Comparison of ENCODE assay signal across 17 mouse cellular contexts in the genomic region with DNA sequence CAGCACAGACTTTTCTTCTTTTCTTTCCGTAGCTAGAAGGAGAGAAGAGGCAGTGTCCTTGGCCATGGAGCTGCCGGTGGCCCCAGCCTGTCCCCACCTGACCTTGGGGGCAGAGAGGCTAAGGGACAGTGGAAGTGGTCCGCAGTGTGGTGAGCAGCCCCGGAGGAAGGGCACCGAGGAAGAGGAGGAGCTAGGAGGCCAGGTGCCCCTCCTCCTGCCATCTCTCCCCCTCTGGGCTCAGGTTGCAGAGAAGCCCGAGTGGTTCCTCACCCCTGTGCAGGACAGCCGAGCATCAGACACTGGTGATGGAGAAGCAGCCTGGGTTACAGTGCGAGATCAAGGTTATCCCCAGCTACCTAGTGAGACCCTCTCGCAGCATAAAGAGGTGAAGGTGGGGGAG. TPM values are rescaled to one million over a fixed set of nuclear protein-coding genes. Genes with fewer than 3 reads are reported as not detected.
DNase-seq lines count a peak whose midpoint lies in the region; ATAC-seq and TF ChIP-seq lines count a peak whose summit lies in the region.
"Had no signal": no experiment of that assay in that cellular context is flagged by ENCODE, and none has a peak within 500 bp of the region (broad histone marks: within the 10 kb centered on the region; RNA-seq: fewer than 3 reads in every experiment).

TSS of gene Ssc4d (minus strand) at position 167 of the 400 bp plus-strand sequence.

- peak within 1 kb of the TSS; percentile 53; the same call in 1 of the 2 replicates for H3K27ac ChIP-seq in hindbrain, embryonic 10.5 days
- no peak within 1 kb of the TSS for H3K27ac ChIP-seq in hindbrain, postnatal 0 days
- H3K27ac ChIP-seq in liver, embryonic 11.5 days (ENCODE audit: low read depth, low read length): no peak within 1 kb of the TSS
- no peak within 1 kb of the TSS for H3K27ac ChIP-seq in liver, postnatal 0 days (ENCODE audit: low read depth)
- no peak within 1 kb of the TSS for H3K27ac ChIP-seq in embryonic facial prominence, embryonic 11.5 days (replicated peaks; ENCODE audit: low read depth, low read length)
- H3K27ac ChIP-seq in limb, embryonic 12.5 days: 0 out of 2 replicates have a peak within 1 kb of the TSS, but pooled peaks have one; percentile 35
- H3K27ac ChIP-seq: forebrain, embryonic 15.5 days; midbrain, embryonic 13.5 days had no signal

- H3K4me1 ChIP-seq in hindbrain, embryonic 10.5 days (replicated peaks): peaks cover 7% of the 10 kb centered on the region
- no peaks in the 10 kb centered on the region for H3K4me1 ChIP-seq in hindbrain, postnatal 0 days (ENCODE audit: insufficient read depth, low read length)
- H3K4me1 ChIP-seq in liver, embryonic 11.5 days (replicated peaks; ENCODE audit: control insufficient read depth, insufficient read depth, low read length): no peaks in the 10 kb centered on the region
- no peaks in the 10 kb centered on the region for H3K4me1 ChIP-seq in liver, postnatal 0 days (ENCODE audit: insufficient read depth)
- no peaks in the 10 kb centered on the region for H3K4me1 ChIP-seq in embryonic facial prominence, embryonic 11.5 days (ENCODE audit: control insufficient read depth, insufficient read depth, low read length)
- no peaks in the 10 kb centered on the region; the same call in 1 of the 2 replicates for H3K4me1 ChIP-seq in limb, embryonic 12.5 days (replicated peaks)
- H3K4me1 ChIP-seq: forebrain, embryonic 15.5 days; midbrain, embryonic 13.5 days had no signal

- no peak for DNase-seq in hindbrain, embryonic 10.5 days (ENCODE audit: low spot score)
- no peak for DNase-seq in hindbrain, postnatal 0 days (ENCODE audit: low spot score)
- no peak for DNase-seq in liver, embryonic 11.5 days (ENCODE audit: low spot score)
- no peak for DNase-seq in liver, postnatal 0 days
- no peak for DNase-seq in embryonic facial prominence, embryonic 11.5 days (ENCODE audit: low spot score)
- DNase-seq in gastrocnemius, postnatal 25 days: no peak
- no peak for DNase-seq in adrenal gland, adult 2 months
- DNase-seq: adrenal gland, postnatal 25 days; cerebellum, adult 9-11 months; gastrocnemius, postnatal 10 days; liver; right cerebral cortex, postnatal 14 days; thymus, adult 18-20 months had no signal

- peak within 1 kb of the TSS; percentile 28; the same call in 1 of the 2 replicates for H3K4me3 ChIP-seq in hindbrain, embryonic 10.5 days
- H3K4me3 ChIP-seq in hindbrain, postnatal 0 days (ENCODE audit: low read length): no peak within 1 kb of the TSS
- H3K4me3 ChIP-seq in liver, embryonic 11.5 days (ENCODE audit: low read depth, low read length): no peak within 1 kb of the TSS
- H3K4me3 ChIP-seq in liver, postnatal 0 days (ENCODE audit: low read depth, low read length): no peak within 1 kb of the TSS
- H3K4me3 ChIP-seq in embryonic facial prominence, embryonic 11.5 days (ENCODE audit: low read depth, low read length): peak within 1 kb of the TSS; percentile 23; the same call in 1 of the 2 replicates
- peak within 1 kb of the TSS; percentile 30 for H3K4me3 ChIP-seq in limb, embryonic 12.5 days (replicated peaks)
- H3K4me3 ChIP-seq: forebrain, embryonic 15.5 days; midbrain, embryonic 13.5 days had no signal

- no peak for ATAC-seq in hindbrain, postnatal 0 days
- ATAC-seq in liver, embryonic 11.5 days (replicated peaks; ENCODE audit: low FRiP score): 0 out of 2 replicates have a peak, but pooled peaks have one; percentile 18
- ATAC-seq in liver, postnatal 0 days: no peak
- no peak for ATAC-seq in embryonic facial prominence, embryonic 11.5 days (replicated peaks; ENCODE audit: insufficient number of reproducible peaks, low FRiP score, low TSS enrichment, low read depth)
- ATAC-seq in limb, embryonic 12.5 days (ENCODE audit: insufficient number of reproducible peaks, insufficient read depth, low FRiP score, low TSS enrichment, low read depth): no peak
- ATAC-seq: forebrain, embryonic 15.5 days; inflammation-experienced regulatory T-cells, adult 6 months; midbrain, embryonic 13.5 days had no signal

- no peak within 1 kb of the TSS for H3K9ac ChIP-seq in hindbrain, postnatal 0 days (replicated peaks; ENCODE audit: low read length)
- H3K9ac ChIP-seq in liver, embryonic 11.5 days (ENCODE audit: low read depth, low read length): no peak within 1 kb of the TSS
- H3K9ac ChIP-seq in liver, postnatal 0 days (replicated peaks): no peak within 1 kb of the TSS
- H3K9ac ChIP-seq in embryonic facial prominence, embryonic 11.5 days (replicated peaks; ENCODE audit: low read length): peak within 1 kb of the TSS; percentile 28; the same call in 1 of the 2 replicates
- peak within 1 kb of the TSS; percentile 50; the same call in 1 of the 2 replicates for H3K9ac ChIP-seq in limb, embryonic 12.5 days (replicated peaks)
- H3K9ac ChIP-seq: forebrain, embryonic 15.5 days; midbrain, embryonic 13.5 days had no signal

- 18% methylated on average over 9 of the region's 9 CpGs for WGBS in hindbrain, embryonic 10.5 days
- WGBS in hindbrain, postnatal 0 days: 24% methylated on average over 9 of the region's 9 CpGs
- 17% methylated on average over 9 of the region's 9 CpGs for WGBS in liver, embryonic 11.5 days
- WGBS in liver, postnatal 0 days (ENCODE audit: insufficient replicate concordance): 26% methylated on average over 9 of the region's 9 CpGs
- WGBS in embryonic facial prominence, embryonic 11.5 days: 22% methylated on average over 9 of the region's 9 CpGs
- WGBS in limb, embryonic 12.5 days: 9% methylated on average over 9 of the region's 9 CpGs

- H3K27me3 ChIP-seq in hindbrain, embryonic 10.5 days (ENCODE audit: insufficient read depth, poor library complexity, severe bottlenecking): no peaks in the 10 kb centered on the region
- no peaks in the 10 kb centered on the region for H3K27me3 ChIP-seq in hindbrain, postnatal 0 days (ENCODE audit: insufficient read depth, low read length)
- no peaks in the 10 kb centered on the region for H3K27me3 ChIP-seq in liver, embryonic 11.5 days (replicated peaks; ENCODE audit: control insufficient read depth, insufficient read depth, low read length)
- no peaks in the 10 kb centered on the region for H3K27me3 ChIP-seq in liver, postnatal 0 days (ENCODE audit: insufficient read depth, low read length)
- no peaks in the 10 kb centered on the region for H3K27me3 ChIP-seq in embryonic facial prominence, embryonic 11.5 days (ENCODE audit: control insufficient read depth, insufficient read depth, low read length)
- H3K27me3 ChIP-seq in limb, embryonic 12.5 days: no peaks in the 10 kb centered on the region
- H3K27me3 ChIP-seq: forebrain, embryonic 15.5 days; midbrain, embryonic 13.5 days had no signal

- no peak for TF ChIP-seq CTCF in hindbrain, postnatal 0 days (IDR thresholded peaks at IDR 0.05; ENCODE audit: low read depth)
- no peak for TF ChIP-seq CTCF in liver, postnatal 0 days (IDR thresholded peaks at IDR 0.05; ENCODE audit: low read depth)

- H3K36me3 ChIP-seq in hindbrain, embryonic 10.5 days: no peaks in the 10 kb centered on the region
- H3K36me3 ChIP-seq in hindbrain, postnatal 0 days (ENCODE audit: insufficient read depth, low read length): no peaks in the 10 kb centered on the region
- H3K36me3 ChIP-seq in liver, embryonic 11.5 days (ENCODE audit: control insufficient read depth, insufficient read depth, low read length): no peaks in the 10 kb centered on the region
- H3K36me3 ChIP-seq in liver, postnatal 0 days (replicated peaks; ENCODE audit: insufficient read depth, low read length): no peaks in the 10 kb centered on the region
- no peaks in the 10 kb centered on the region for H3K36me3 ChIP-seq in embryonic facial prominence, embryonic 11.5 days (replicated peaks; ENCODE audit: control insufficient read depth, insufficient read depth, low read depth, low read length)
- no peaks in the 10 kb centered on the region for H3K36me3 ChIP-seq in limb, embryonic 12.5 days
- H3K36me3 ChIP-seq: forebrain, embryonic 15.5 days; midbrain, embryonic 13.5 days had no signal

- no peaks in the 10 kb centered on the region for H3K9me3 ChIP-seq in hindbrain, embryonic 10.5 days
- no peaks in the 10 kb centered on the region for H3K9me3 ChIP-seq in hindbrain, postnatal 0 days (ENCODE audit: low read length)
- no peaks in the 10 kb centered on the region for H3K9me3 ChIP-seq in liver, embryonic 11.5 days (ENCODE audit: control insufficient read depth, low read length)
- no peaks in the 10 kb centered on the region for H3K9me3 ChIP-seq in liver, postnatal 0 days (ENCODE audit: low read length)
- no peaks in the 10 kb centered on the region for H3K9me3 ChIP-seq in embryonic facial prominence, embryonic 11.5 days (replicated peaks; ENCODE audit: control insufficient read depth, low read length)
- H3K9me3 ChIP-seq in limb, embryonic 12.5 days: no peaks in the 10 kb centered on the region
- H3K9me3 ChIP-seq: forebrain, embryonic 15.5 days; midbrain, embryonic 13.5 days had no signal

- no peak for TF ChIP-seq EP300 in liver, postnatal 0 days (IDR thresholded peaks at IDR 0.05; ENCODE audit: low read depth)

- no peak within 1 kb of the TSS for H3K4me2 ChIP-seq in hindbrain, postnatal 0 days (ENCODE audit: low read depth, low read length)
- no peak within 1 kb of the TSS for H3K4me2 ChIP-seq in liver, embryonic 11.5 days
- H3K4me2 ChIP-seq in liver, postnatal 0 days (ENCODE audit: low read depth, low read length): no peak within 1 kb of the TSS
- peak within 1 kb of the TSS; percentile 39 for H3K4me2 ChIP-seq in embryonic facial prominence, embryonic 11.5 days (ENCODE audit: low read depth, low read length)
- H3K4me2 ChIP-seq in limb, embryonic 12.5 days: peak within 1 kb of the TSS; percentile 46
- H3K4me2 ChIP-seq: forebrain, embryonic 15.5 days; midbrain, embryonic 13.5 days had no signal

RNA-seq across cellular contexts. Expression of gene Ssc4d, which starts in this region (rescaled TPM):
- 1.3 and 1.6 TPM in 2 replicates for polyA plus RNA-seq in hindbrain, embryonic 10.5 days (2016; fragmentation: Nextera tagmentation; extraction: Ambion mirVana)
- 6.5 and 18.9 TPM in 2 replicates for total RNA-seq in hindbrain, postnatal 0 days (2014; rRNA removed)
- polyA plus RNA-seq in hindbrain, postnatal 0 days (2015; fragmentation: Nextera tagmentation; extraction: Ambion mirVana): 3.6 and 3.8 TPM in 2 replicates
- polyA plus RNA-seq in liver, embryonic 11.5 days (2014; fragmentation: Nextera tagmentation; extraction: Ambion mirVana): 3.0 and 3.1 TPM in 2 replicates
- 1.7 and 1.9 TPM in 2 replicates for polyA plus RNA-seq in liver, postnatal 0 days (2015; fragmentation: Nextera tagmentation; extraction: Ambion mirVana)
- 3.0 TPM in 2 replicates for polyA plus RNA-seq in embryonic facial prominence, embryonic 11.5 days (2014; fragmentation: Nextera tagmentation; extraction: Ambion mirVana)
- polyA plus RNA-seq in limb, embryonic 12.5 days (2016; fragmentation: Nextera tagmentation; extraction: Ambion mirVana): 4.8 and 5.6 TPM in 2 replicates
- 1 to 10 TPM in 1 of 2 experiments, under 1 TPM in 1; 0.67 to 1.2 TPM for total RNA-seq in gastrocnemius, postnatal 25 days (2021)
- 1 to 10 TPM; 2.8 to 3.1 TPM for total RNA-seq in adrenal gland, adult 2 months (2021)
- polyA plus RNA-seq in adrenal gland, adult 2 months (2012; rRNA removed): 4.3 and 11.1 TPM in 2 replicates

Comparison
In these comparisons a context has a peak if more than half of its experiments do, and no peak if none do; other contexts are left out.
1. H3K27ac ChIP-seq: peak in hindbrain, embryonic 10.5 days (single experiment) and limb, embryonic 12.5 days (single experiment); none in hindbrain, postnatal 0 days (single experiment), liver, embryonic 11.5 days (single experiment), liver, postnatal 0 days (single experiment) and embryonic facial prominence, embryonic 11.5 days (single experiment).
2. H3K4me3 ChIP-seq: peak in hindbrain, embryonic 10.5 days (single experiment), embryonic facial prominence, embryonic 11.5 days (single experiment) and limb, embryonic 12.5 days (single experiment); none in hindbrain, postnatal 0 days (single experiment), liver, embryonic 11.5 days (single experiment) and liver, postnatal 0 days (single experiment).
3. H3K4me2 ChIP-seq: peak in embryonic facial prominence, embryonic 11.5 days (single experiment) and limb, embryonic 12.5 days (single experiment); none in hindbrain, postnatal 0 days (single experiment), liver, embryonic 11.5 days (single experiment) and liver, postnatal 0 days (single experiment).
4. H3K9ac ChIP-seq: peak in embryonic facial prominence, embryonic 11.5 days (single experiment) and limb, embryonic 12.5 days (single experiment); none in hindbrain, postnatal 0 days (single experiment), liver, embryonic 11.5 days (single experiment) and liver, postnatal 0 days (single experiment).